Mouse (Mus musculus) gastrocnemius, adult 18-20 months (tissue): ENCODE data around the gene Mapkbp1. TPM values are rescaled to one million over a fixed set of nuclear protein-coding genes. Genes with fewer than 3 reads are reported as not detected.

Source experiments
- DNase-seq: peaks from one replicate; pipeline ENCODE4 v3.0.0; 2021; ENCODE audit warnings: low spot score
- total RNA-seq, 2 experiments: library from RNA; stranded (reverse); gene quantifications; 2 replicates each; pipeline ENCODE4 v1.2.3; 2021

The Mapkbp1 gene
- total RNA-seq, 2 experiments from 2014 or later = 6.0 to 6.2 TPM

DNA sequence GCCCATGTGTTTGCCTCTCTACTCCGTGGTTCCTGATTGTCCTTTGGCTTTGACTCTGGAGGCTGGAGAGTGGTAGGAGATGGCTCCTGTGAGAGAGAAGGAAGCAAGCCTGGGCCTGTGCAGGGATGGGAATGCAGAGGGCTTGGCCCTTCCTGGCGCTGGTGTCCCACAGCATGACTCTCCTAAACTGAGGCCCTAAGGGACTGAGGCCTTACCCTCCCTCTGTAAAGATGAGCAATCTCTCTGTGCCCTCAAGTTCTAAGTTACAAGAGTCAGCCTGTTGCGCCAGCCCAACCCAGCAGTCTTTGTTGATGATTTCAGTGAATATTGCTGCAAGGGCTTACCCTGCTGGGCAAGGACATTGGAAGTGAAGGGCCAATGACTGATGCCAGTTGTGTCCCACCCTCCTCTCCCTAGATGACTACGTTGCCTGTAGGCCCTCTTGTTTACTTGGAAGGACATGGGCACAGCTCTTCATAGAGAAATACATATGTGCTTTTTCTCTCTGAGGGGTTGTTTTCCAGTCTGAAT lies 35.2 kb downstream of the Mapkbp1 start:
- no peak for DNase-seq

DNA sequence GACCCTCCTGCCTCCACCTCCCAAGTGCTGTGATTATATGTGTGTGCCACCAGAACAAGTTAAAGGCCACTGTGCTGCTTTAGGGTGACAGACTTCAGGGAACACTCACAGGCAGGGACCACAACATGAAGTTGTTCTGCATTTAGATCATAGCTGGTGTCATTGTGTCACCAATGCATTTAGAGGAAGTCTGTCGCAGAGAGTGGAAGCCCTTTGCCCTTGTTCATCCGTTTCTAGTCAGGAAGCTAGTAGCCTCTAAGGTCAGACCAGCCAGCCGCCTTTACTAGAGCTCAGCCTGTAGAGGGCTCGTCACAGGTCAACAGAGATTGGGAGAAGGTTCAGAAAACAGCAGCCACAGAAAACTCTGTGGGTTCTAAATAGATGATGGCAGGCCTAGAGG lies 36.2 kb downstream of the Mapkbp1 start:
- no peak for DNase-seq

DNA sequence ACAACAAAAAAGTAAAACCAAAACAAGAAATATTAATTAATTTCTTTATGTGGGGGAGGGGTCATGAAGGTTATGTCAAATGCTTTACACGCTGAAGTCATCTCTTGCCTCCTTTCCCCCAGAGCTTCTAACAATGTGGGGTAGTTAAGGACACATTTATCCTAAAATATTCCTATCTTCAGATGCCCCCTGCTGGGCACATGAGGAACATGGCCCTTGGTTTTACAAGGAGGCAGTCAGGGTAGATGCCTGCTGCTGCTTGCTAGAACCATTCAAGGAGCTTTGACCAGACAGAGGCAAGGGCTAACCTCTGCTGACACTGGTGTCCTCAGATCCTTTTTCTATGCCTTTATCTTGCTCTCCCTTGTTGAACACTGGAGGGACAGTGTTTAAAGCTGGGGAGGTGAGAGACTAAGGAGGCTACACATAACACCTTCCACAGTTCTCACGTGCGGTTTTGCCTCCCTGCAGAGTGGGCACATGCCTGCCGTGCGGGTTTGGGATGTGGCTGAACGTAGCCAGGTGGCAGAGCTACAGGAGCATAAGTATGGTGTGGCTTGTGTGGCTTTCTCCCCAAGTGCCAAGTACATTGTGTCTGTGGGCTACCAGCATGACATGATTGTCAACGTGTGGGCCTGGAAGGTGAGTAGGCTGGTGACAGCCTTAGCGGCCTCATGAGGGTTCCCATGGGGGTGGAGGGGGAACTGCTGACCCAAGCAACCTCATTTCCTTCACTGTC lies 39.1 kb downstream of the Mapkbp1 start:
- DNase-seq = peak; percentile 63

DNA sequence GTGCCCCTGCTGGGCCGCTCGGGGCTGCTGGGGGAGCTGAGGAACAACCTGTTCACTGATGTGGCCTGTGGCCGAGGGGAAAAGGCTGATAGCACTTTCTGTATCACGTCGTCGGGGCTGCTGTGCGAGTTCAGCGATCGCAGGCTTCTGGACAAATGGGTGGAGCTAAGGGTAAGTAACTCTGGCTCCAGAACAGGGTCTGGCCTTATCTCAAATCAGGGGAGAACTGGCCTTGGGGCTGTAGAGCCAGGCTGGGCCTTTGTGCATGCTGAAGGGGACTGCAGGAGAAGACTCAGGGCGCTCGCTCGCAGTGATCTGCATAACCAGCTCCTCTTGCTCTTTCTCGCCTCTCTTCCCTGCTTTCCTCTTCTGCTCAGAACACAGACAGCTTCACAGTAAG lies 40.4 kb downstream of the Mapkbp1 start:
- no peak for DNase-seq

DNA sequence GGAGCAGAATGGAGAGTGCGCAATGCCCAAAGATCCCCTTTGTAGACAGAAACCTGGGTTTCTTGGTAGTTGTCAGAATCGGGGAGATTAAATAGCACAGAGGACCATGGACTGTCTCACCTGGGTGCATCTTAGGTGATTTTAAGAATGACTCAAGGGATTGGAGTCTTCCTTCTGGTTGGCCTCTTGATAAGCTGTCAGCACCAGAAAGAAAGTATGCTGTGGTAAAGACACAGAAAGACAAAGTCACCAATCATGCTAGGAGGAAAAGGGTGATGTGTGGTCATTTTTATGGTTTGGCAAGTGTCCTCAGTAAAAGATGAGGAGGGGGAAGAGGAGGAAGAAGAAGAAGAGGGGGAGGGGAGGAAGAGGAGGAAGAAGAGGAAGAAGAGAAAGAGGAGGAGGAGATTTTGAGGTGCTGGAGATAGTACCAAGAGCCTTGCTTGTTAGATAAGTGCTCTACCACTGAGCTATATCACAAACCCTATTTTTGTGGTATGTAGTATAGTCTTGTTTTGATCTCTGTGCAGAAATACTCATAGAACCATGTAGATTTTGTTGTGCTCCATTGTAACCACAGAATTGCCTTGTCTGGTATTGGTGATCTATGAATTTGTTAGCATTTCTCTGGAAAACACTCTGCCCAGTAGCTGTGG lies 41.5 kb downstream of the Mapkbp1 start:
- DNase-seq = no peak

DNA sequence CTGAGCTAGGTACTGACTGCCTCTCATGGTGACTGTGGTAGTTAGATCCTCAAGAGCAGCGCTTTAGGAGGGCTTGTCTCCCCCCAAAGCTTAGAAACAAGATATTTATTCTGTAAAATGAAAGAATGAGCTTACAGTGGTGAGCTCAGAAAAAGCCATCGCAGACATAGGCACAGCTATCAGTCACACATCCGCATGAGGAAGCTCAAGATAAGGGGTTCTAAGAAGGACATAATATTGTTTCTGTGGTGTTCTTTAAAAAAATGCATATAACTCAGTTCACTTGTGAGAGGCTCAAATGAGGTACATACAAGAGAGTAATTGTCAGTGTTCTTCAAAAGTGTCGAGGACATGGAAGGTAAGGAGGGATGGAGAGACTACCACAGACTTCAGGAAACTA lies 43.4 kb downstream of the Mapkbp1 start:
- no peak for DNase-seq

DNA sequence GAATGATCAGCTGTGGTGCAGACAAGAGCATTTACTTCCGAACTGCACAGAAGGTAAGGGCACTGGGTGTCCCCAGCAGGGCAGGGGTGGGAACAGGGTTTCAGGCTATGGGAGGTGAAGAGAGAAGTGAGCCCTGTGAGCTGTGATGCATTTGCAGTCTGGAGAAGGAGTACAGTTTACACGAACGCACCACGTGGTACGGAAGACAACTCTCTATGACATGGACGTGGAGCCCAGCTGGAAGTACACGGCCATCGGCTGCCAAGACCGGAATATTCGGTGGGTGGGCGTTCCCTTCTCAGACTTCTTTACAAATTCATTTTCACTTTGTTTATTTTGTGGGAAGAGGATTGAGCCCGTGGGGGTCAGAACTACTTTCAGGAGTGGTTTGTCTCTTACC lies 45.1 kb downstream of the Mapkbp1 start:
- DNase-seq = no peak

DNA sequence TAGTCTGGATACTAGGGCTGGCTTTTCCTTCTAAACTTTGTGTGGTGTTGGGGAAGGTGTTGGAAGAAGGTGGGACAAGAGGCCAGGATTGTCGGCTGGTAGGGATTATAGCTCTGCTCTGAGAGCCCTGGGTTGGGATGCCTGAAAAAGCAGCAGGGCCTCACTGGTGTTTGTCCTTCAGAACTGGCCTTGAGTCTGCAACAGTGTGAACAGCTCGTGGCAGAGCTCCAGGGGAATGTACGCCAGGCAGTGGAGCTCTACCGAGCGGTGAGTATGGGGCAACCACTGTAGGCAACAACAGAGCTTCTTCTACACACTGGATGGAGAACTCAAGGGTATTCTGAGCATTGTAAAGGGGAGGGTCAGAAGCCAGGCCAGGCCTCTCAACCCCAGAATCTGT lies 51.8 kb downstream of the Mapkbp1 start:
- DNase-seq = no peak

DNA sequence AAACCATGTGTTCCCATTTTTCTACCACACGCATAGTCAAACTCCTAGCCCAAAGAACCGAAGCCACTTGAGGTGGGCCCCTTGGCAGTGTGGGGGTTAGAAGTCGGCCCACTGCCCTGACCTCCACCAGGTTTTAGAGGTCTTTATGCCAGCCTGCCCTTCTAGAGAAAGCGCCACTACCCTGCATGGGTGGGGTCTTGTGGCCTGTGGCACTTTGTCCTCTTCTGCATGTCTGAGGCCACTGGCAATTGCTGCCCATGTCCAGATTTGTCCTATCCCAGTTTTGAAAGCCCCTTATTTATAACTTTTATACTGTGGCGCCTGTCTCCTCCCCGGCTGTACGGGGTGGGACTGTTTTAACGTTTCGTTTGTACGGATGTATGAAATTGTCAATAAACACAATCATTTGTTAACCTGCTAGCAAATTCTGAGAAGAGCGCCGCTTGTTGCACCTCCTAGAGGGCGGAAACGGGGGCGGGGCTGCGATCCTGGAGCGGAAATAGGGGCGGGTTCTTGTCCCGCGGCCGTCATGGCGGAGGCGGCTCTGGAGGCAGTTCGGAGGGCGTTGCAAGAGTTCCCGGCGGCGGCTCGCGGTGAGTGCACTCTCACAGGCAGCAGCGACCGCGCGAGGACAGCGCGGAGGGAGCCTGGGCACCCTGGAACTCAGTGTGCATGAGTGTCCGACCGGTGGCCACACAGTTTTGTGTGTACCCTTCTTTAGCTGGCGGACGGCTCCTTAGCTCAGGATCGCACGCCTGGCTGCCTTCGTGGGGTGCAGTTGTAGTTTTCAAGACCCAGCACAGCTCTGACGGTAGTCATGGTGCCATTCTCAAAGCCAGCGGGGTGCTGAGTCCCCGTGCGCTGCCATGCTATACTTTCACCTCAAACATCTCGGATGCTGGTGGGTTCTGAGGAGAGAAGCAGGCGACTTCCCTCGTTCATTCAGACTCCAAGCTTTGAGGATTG lies 54.8 kb downstream of the Mapkbp1 start, which contains the start of the genes Jmjd7 and Gm28042:
Jmjd7 (plus strand) TSS at position 500 of the 966 bp plus-strand sequence.
Gm28042 (plus strand) TSS at position 510 of the 966 bp plus-strand sequence.
- DNase-seq = peak; percentile 92

DNA sequence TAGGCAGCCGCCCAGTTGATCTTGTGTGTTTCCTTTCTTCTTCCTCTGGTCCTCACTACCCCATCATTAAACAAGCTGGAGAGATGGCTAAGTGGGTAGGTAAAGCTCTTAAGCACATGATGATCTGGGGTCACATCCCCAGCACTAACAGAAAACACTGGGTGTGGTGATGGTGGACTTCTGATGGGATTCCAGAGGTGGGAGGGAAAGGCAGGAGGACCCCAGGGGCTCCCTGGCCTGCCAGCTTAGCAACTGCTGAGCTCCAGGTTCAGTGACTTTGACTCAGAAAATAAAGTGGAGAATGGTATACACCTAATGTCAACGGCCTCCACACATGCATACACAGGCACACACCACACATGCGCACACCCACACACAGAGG lies 55.4 kb downstream of the Mapkbp1 start:
- DNase-seq = no peak

DNA sequence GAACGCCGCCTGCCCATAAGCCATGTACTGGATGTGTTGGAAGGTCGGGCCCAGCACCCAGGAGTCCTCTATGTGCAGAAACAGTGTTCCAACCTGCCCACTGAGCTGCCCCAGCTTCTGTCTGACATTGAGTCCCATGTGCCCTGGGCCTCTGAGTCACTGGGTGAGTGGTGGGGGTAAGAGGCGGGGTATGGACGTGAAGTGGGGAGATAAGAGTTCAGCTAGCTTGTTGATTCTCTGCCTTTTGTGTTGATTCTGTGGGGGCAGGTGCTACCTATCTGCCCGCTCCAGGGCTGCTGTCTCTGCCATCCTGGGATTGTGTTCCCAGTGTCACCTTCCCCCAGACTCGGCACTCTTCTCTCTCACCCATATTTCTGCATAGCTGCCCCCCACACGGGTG lies 57.9 kb downstream of the Mapkbp1 start:
- no peak for DNase-seq

DNA sequence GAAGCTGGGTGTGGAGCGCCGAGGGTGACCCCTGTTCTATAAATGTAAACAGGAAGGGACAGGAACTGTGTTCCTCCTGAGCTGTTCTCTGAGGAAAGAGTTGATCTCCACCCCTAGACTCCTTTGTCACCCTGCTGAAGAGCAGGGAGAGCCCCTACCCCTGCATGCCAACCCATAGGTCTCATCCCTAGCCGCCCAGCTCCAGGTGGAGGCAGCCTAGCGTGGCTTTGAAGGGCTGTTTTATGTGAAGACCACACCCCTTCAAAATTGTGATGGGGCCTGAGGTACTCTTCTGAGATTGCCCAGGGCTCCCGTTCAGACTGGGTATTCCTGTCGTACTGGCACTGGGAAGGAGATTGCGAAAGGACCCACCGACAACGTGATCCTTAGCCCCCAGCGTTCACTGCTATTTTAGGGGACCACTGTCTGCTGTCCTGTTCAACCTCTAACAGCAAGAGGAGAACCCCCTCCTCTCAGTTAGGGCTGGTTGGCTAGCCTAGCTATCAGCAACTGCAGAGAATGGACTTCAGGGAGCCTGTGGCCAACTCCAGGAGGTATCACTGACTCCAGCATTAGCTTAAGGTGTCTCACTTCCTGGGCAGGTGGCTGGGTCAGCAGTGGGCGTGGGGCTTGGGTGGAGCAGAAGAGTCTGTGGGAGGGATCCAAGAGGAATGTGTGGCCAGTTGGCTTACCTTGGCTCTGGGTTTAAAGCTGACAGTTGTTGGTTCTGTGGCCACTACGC lies 60.4 kb downstream of the Mapkbp1 start, which contains the start of gene Pla2g4b:
Pla2g4b (plus strand) TSS at position 692 of the 742 bp plus-strand sequence.
- no peak for DNase-seq

DNA sequence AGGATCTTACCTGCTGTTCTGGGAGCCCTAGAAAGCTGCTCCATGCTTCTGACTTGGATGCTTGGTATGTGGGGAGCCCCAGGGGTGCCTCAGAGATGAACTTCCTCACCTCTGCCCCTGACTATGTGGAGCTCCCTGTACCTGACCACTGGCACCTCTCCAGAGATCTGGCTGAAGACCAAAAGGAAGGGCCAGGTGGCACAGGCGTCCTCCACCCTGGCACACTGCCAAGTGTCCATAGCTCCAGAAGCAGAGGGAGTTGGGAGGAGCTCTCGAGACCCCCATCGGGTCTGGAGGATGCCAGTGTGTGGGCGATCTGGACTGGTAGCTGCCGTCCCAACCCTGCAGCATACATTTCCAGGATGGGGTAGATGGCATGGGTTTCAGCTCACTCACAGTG lies 61.2 kb downstream of the Mapkbp1 start:
- no peak for DNase-seq

DNA sequence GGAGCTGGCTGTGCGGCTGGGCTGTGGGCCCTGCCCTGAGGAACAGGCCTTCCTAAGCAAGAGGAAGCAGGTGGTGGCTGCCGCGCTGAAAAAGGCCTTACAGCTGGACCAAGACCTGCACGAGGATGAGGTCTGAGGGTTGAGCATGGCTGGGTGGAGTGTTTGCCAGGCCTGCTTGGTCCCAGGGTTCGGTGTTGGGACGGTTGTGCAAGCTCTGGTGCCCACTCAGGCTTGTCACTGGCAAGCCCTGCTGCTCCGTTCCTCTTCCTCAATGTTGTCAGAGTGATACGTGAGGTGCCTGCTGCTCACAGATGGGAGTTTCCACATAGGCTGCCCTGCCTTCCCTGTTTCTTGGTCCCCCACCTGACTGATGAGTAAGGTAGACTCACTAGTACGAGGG lies 65.2 kb downstream of the Mapkbp1 start:
- no peak for DNase-seq

DNA sequence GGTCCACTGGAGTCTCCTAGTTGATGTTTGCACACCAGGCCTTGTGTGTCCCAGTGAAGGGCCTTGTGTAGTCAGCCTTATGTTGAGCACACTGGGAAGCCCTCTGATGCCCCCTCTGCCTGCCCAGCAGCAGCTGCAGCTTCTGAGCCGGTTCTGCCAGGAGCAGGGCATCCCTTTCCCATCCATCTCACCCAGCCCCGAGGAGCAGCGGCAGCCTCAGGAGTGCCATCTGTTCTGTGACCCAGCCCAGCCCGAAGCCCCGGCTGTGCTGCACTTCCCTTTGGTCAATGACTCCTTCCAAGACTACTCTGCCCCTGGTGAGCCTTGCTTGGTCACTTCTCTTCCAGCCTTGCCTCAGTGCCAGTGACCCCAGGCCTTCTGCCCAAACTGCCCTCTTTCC lies 68.5 kb downstream of the Mapkbp1 start:
- DNase-seq = no peak

DNA sequence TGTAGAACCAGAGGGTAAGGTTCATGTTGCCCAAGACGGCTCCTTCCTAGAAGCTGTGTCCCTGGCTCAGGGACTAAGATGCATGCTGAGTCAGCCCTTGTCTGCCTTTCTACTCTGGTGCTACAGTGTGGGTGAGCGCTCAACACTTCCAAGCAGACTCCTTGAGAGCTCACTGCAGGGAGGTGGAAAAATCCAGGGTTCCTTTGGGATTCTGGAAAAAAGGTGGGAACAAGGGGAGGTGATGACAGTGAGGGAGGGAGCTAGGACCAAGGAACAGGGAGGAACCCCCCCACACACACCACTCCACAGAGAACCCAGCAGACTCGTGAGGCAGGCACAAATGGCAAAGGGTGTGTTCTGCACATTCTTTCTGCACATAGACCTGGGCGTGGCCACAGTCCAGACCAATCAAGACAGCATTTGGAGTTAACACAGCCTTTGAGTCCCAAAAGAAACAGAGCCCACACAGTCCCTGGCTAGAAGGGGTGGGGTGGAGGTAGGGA lies 71.7 kb downstream of the Mapkbp1 start:
- DNase-seq = no peak

DNA sequence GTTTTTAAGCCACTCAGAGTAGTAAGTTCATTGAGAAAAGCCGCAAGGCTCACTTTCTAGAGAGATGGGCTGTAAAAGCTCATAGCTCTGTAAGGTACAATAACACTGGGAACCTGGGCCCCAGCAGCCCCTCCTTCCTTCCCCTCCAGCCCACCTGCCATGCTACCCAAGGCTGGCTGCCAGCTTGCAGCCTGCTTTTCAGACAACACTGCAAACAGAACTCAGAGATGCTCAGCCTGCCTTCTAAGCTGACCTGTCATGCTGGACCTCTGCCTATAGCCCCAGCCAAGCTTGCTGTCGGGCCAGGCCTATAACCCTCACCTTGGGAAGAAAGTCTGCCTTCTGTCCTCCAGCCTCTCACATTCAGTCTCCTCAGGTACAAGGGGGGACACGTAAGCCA lies 72.2 kb downstream of the Mapkbp1 start:
- DNase-seq = no peak

DNA sequence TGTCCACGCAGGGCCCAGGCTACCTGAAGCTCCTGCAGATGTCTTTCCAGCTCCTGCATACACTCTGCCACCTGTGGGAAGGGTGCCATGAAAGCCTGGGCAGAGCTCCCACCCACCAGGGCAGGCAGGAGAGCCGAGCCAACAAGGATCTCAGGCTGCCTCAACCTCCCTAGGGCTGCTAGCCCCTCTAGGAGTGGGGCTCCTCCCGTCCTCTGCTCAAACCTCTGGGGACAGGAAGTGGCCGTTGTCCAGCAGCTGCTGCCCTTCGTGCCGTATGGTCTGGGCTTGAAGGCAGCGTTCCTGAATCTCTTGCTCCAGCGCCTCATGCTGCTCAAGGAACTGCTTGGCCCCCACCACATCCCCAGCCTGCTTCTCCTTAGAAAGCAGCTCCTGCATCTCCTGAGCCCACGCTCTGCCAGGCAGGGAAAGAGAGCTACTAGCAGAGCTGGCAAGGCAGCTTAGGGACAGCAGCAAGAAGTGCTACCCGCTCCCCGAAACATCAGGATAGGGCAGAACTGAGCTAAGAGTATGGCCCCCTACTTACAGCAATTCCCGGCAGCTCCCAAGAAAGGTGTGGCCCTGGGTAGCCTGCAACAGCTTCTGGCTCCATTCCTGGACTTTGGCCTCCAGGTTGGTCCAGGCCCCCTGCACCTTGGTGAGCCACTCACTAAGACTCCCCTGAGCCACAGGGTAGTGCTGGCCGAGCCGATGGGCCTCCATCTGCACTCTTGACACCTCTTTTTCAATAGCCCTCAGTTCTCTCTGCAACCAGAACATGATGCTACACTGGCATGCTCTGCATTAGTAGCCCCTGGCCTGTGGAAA lies 74.2 kb downstream of the Mapkbp1 start:
- DNase-seq = no peak

DNA sequence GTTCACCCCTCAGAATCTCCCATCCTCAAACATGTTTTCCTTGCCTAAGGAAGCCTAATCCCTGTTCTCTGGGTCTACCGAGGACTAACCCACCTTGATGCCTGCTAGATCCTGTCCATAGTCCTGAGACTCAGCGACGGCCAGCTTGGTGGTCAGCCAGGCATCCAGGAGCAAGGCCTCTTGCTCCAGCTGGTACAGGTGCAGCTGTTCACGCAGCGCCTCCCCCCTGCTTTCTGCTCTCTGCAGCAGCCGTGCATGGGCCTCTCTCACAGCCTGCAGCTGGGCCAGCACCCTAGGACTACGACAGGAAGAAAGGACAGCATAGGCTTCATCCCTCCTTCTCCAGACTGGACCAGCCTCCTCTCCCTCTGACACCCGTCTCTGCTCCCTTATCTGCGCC lies 75.7 kb downstream of the Mapkbp1 start:
- no peak for DNase-seq
